Mouse (Mus musculus): Measurements from ENCODE around the gene Cr1l. TPM values are rescaled to one million over a fixed set of nuclear protein-coding genes. Genes with fewer than 3 reads are reported as not detected.
A peak's percentile ranks its signal among the peaks of the same experiment; 100 is the strongest.

The Cr1l gene
- 78.3 and 82.3 TPM in 2 replicates for polyA plus RNA-seq (2015; fragmentation: Nextera tagmentation; extraction: Ambion mirVana)

GRCm38 (mm10) chr1:195130953-195131674, at the start of gene Cr1l:
Gene Cr1l, minus strand, starts transcription at chr1:195131586.
- H3K27ac ChIP-seq (ENCODE audit: low read length) = peak within 1 kb of the TSS; percentile 99

DNA sequence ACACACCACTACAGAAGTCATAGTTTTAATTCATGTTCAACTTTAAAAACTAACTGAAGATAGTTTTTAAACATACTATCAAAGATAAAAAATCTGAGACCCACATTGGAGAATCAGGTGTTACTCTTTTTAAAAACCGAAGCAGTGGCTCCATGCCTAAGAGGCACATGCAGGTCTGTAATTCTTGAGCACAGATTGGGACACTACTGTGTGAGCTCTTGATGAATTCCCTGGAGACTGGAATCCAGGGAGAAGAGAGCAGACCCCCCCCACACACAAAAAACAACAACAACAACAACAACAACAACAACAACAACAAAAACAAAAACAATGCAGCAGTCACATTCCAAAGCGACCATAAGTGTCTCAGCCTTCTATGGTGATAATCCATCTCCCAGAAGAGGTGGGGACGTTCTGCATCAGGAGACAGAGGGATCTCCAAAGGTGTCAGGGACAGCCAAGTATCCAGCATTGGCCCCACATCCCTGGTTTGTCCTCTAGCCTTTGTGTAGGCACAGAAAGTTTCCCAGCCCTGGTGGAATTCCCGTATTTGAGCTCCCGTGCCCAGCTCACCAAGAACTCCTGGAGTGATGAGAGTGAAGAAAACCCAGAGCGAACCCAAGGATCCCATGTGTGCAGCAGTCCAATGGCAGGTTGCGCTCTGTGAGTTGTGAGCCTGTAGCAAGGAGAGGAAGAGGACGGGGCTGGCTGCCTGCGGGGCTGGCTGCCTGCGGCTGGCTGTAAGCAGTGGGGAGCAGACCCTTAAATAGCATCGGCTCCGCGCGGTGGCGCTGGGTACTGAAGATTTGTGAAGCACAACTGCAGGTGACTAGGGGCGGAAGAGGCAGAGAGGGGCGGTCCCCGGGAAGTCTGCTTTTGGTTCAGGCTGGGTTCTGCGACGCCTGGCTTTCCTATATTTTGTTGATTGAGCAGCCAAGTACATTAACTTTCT, 44.9 kb upstream of the Cr1l start, which contains the start of gene Cr2:
TSS of gene Cr2 (minus strand) at position 737 of the 952 bp plus-strand sequence.
- Histone ChIP-seq H3K9me3 (replicated peaks; ENCODE audit: control insufficient read depth, low read length) (no peaks in the 10 kb centered on the region), H3K4me1 (ENCODE audit: control insufficient read depth, insufficient read depth, low read length) (no peaks in the 10 kb centered on the region), H3K27ac (ENCODE audit: low read length) (no peak within 1 kb of the TSS), H3K36me3 (ENCODE audit: control insufficient read depth, insufficient read depth, low read length) (no peaks in the 10 kb centered on the region), H3K9ac (ENCODE audit: low read length) (peak within 1 kb of the TSS; percentile 36; the same call in 1 of the 2 replicates), H3K4me3 (replicated peaks; ENCODE audit: low read length) (peak within 1 kb of the TSS; percentile 27), H3K4me2 (ENCODE audit: low read depth, low read length) (peak within 1 kb of the TSS; percentile 55), H3K27me3 (ENCODE audit: control insufficient read depth, insufficient read depth, low read length) (no peaks in the 10 kb centered on the region)
- 6% methylated on average over 20 of the region's 20 CpGs for WGBS
- ATAC-seq (ENCODE audit: insufficient read depth, low FRiP score) = peak; percentile 73

More at GRCm38 (mm10) chr1:195130953-195131674, at the start of gene Cr1l:
- H3K27me3 ChIP-seq (ENCODE audit: control insufficient read depth, insufficient read depth, low read length) = no peaks in the 10 kb centered on the region
- H3K4me3 ChIP-seq (replicated peaks; ENCODE audit: low read length) = peak within 1 kb of the TSS; percentile 74
- H3K4me2 ChIP-seq (ENCODE audit: low read depth, low read length) = peak within 1 kb of the TSS; percentile 63
- peaks cover 9% of the 10 kb centered on the region for H3K36me3 ChIP-seq (ENCODE audit: control insufficient read depth, insufficient read depth, low read length)
- H3K4me1 ChIP-seq (ENCODE audit: control insufficient read depth, insufficient read depth, low read length) = peaks cover 9% of the 10 kb centered on the region
- under 1% methylated on average over 31 of the region's 31 CpGs for WGBS
- no peaks in the 10 kb centered on the region for H3K9me3 ChIP-seq (replicated peaks; ENCODE audit: control insufficient read depth, low read length)
- H3K9ac ChIP-seq (ENCODE audit: low read length) = peak within 1 kb of the TSS; percentile 95
- ATAC-seq (ENCODE audit: insufficient read depth, low FRiP score) = peak; percentile 98

- H3K4me3 ChIP-seq (replicated peaks; ENCODE audit: low read length) = no peak overlapping the region
- no peak overlapping the region for H3K9ac ChIP-seq (ENCODE audit: low read length)
- no peaks in the 10 kb centered on the region for H3K36me3 ChIP-seq (ENCODE audit: control insufficient read depth, insufficient read depth, low read length)
- ATAC-seq (ENCODE audit: insufficient read depth, low FRiP score) = no peak
- 74% methylated on average over 9 of the region's 9 CpGs for WGBS
- H3K9me3 ChIP-seq (replicated peaks; ENCODE audit: control insufficient read depth, low read length) = no peaks in the 10 kb centered on the region
- H3K4me1 ChIP-seq (ENCODE audit: control insufficient read depth, insufficient read depth, low read length) = no peaks in the 10 kb centered on the region
- no peaks in the 10 kb centered on the region for H3K27me3 ChIP-seq (ENCODE audit: control insufficient read depth, insufficient read depth, low read length)
- H3K4me2 ChIP-seq (ENCODE audit: low read depth, low read length) = no peak overlapping the region
- no peak overlapping the region for H3K27ac ChIP-seq (ENCODE audit: low read length)
Observed at GRCm38 (mm10) chr1:195164996-195165755, 33.8 kb upstream of the Cr1l start.

GRCm38 (mm10) chr1:195132070-195132469, 684 bp upstream of the Cr1l start:
- Histone ChIP-seq H3K4me2 (ENCODE audit: low read depth, low read length) (peak overlapping the region; percentile 63), H3K9ac (ENCODE audit: low read length) (no peak overlapping the region), H3K4me3 (replicated peaks; ENCODE audit: low read length) (peak overlapping the region; percentile 74; the same call in 1 of the 2 replicates), H3K9me3 (replicated peaks; ENCODE audit: control insufficient read depth, low read length) (no peaks in the 10 kb centered on the region), H3K4me1 (ENCODE audit: control insufficient read depth, insufficient read depth, low read length) (peaks cover 9% of the 10 kb centered on the region), H3K27me3 (ENCODE audit: control insufficient read depth, insufficient read depth, low read length) (no peaks in the 10 kb centered on the region), H3K36me3 (ENCODE audit: control insufficient read depth, insufficient read depth, low read length) (peaks cover 9% of the 10 kb centered on the region), H3K27ac (ENCODE audit: low read length) (no peak overlapping the region)
- no peak for ATAC-seq (ENCODE audit: insufficient read depth, low FRiP score)
- 39% methylated on average over 3 of the region's 3 CpGs for whole genome bisulfite sequencing

DNA sequence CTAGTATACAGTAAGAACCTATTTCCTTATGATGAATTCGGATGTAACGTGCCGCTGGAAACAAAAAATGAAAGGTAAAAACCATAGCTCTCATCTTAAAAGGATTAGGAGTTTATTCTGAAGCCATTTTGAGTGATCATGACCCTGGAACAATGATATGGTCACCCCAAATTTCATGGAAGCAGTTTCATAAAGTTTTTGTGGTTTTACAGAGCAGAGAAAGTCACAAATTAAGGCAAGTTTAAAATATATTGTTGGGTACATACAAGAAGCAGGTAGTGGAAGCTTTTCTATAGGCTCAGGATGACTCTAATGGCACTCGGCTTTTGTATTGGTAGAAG, 259 bp upstream of the Cr1l start:
- peak overlapping the region; percentile 74 for H3K4me3 ChIP-seq (replicated peaks; ENCODE audit: low read length)
- no peaks in the 10 kb centered on the region for H3K9me3 ChIP-seq (replicated peaks; ENCODE audit: control insufficient read depth, low read length)
- H3K27ac ChIP-seq (ENCODE audit: low read length) = peak overlapping the region; percentile 99
- H3K9ac ChIP-seq (ENCODE audit: low read length) = peak overlapping the region; percentile 95
- no peaks in the 10 kb centered on the region for H3K27me3 ChIP-seq (ENCODE audit: control insufficient read depth, insufficient read depth, low read length)
- ATAC-seq (ENCODE audit: insufficient read depth, low FRiP score) = no peak
- H3K4me1 ChIP-seq (ENCODE audit: control insufficient read depth, insufficient read depth, low read length) = peaks cover 9% of the 10 kb centered on the region
- peak overlapping the region; percentile 63 for H3K4me2 ChIP-seq (ENCODE audit: low read depth, low read length)
- 22% methylated on average over 4 of the region's 4 CpGs for WGBS
- H3K36me3 ChIP-seq (ENCODE audit: control insufficient read depth, insufficient read depth, low read length) = peaks cover 9% of the 10 kb centered on the region

- no peaks in the 10 kb centered on the region for H3K9me3 ChIP-seq (replicated peaks; ENCODE audit: control insufficient read depth, low read length)
- H3K4me3 ChIP-seq (replicated peaks; ENCODE audit: low read length) = peak overlapping the region; percentile 74
- peak overlapping the region; percentile 95 for H3K9ac ChIP-seq (ENCODE audit: low read length)
- no peaks in the 10 kb centered on the region for H3K27me3 ChIP-seq (ENCODE audit: control insufficient read depth, insufficient read depth, low read length)
- H3K4me1 ChIP-seq (ENCODE audit: control insufficient read depth, insufficient read depth, low read length) = peaks cover 9% of the 10 kb centered on the region
- peak overlapping the region; percentile 63 for H3K4me2 ChIP-seq (ENCODE audit: low read depth, low read length)
- WGBS = 4% methylated on average over 2 of the region's 2 CpGs
- H3K27ac ChIP-seq (ENCODE audit: low read length) = peak overlapping the region; percentile 99
- no peak for ATAC-seq (ENCODE audit: insufficient read depth, low FRiP score)
- peaks cover 13% of the 10 kb centered on the region for H3K36me3 ChIP-seq (ENCODE audit: control insufficient read depth, insufficient read depth, low read length)
Observed at GRCm38 (mm10) chr1:195130479-195130878, 907 bp downstream of the Cr1l start.

DNA sequence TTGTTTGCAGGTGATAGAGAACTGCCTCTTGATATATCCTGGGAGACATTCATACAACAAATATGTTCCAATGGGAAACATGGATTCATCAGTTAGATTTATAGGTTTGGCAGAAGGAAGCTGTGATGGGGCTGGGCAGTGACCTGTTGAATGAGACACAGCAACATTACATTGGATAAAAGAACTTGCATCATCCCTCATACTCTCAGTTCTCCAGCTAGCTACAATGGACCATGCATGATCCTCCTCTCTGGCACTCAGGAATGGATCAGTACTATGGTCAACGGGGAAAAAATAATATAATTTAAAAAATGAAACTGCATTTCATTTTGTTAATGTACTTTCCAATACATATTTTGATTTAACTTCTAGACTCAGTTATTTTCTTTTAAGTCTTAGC, 1.5 kb downstream of the Cr1l start:
- H3K36me3 ChIP-seq (ENCODE audit: control insufficient read depth, insufficient read depth, low read length) = peaks cover 13% of the 10 kb centered on the region
- no peaks in the 10 kb centered on the region for H3K27me3 ChIP-seq (ENCODE audit: control insufficient read depth, insufficient read depth, low read length)
- H3K4me2 ChIP-seq (ENCODE audit: low read depth, low read length) = peak overlapping the region; percentile 31; the same call in 1 of the 2 replicates
- no peak overlapping the region for H3K27ac ChIP-seq (ENCODE audit: low read length)
- WGBS = 64% methylated on average over 1 of the region's 1 CpGs
- H3K9me3 ChIP-seq (replicated peaks; ENCODE audit: control insufficient read depth, low read length) = no peaks in the 10 kb centered on the region
- H3K9ac ChIP-seq (ENCODE audit: low read length) = no peak overlapping the region
- H3K4me1 ChIP-seq (ENCODE audit: control insufficient read depth, insufficient read depth, low read length) = peaks cover 9% of the 10 kb centered on the region
- H3K4me3 ChIP-seq (replicated peaks; ENCODE audit: low read length) = 0 out of 2 replicates have a peak overlapping the region, but pooled peaks have one; percentile 10
- no peak for ATAC-seq (ENCODE audit: insufficient read depth, low FRiP score)

DNA sequence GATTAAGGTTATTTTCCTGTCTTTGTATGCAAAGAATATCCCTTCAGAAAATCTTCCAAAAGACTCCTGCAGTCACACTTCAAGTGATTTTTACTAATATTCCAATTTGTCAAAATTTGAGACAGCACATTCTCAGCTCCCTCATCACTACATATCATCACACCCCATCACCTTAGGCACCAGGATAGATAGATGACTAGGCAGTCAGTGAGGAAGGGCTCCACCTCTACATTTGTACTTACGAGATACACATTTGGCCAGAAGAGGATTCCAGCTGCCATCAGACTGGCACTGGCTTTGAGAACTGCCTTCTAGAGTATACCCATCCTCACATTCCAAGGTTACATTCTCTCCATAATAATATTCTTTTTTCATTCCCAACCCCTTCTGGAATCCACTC, 17.0 kb downstream of the Cr1l start:
- Histone ChIP-seq H3K36me3 (ENCODE audit: control insufficient read depth, insufficient read depth, low read length) (peaks cover 14% of the 10 kb centered on the region), H3K9me3 (replicated peaks; ENCODE audit: control insufficient read depth, low read length) (no peaks in the 10 kb centered on the region), H3K9ac (ENCODE audit: low read length) (no peak overlapping the region), H3K27ac (ENCODE audit: low read length) (no peak overlapping the region), H3K4me2 (ENCODE audit: low read depth, low read length) (no peak overlapping the region), H3K4me1 (ENCODE audit: control insufficient read depth, insufficient read depth, low read length) (no peaks in the 10 kb centered on the region), H3K27me3 (ENCODE audit: control insufficient read depth, insufficient read depth, low read length) (no peaks in the 10 kb centered on the region), H3K4me3 (replicated peaks; ENCODE audit: low read length) (no peak overlapping the region)
- WGBS = 89% methylated on average over 1 of the region's 1 CpGs
- no peak for ATAC-seq (ENCODE audit: insufficient read depth, low FRiP score)

Data from stomach, embryonic 16.5 days (tissue).